Mouse (Mus musculus): Measurements from ENCODE around the gene Fsd1l. TPM values are rescaled to one million over a fixed set of nuclear protein-coding genes. Genes with fewer than 3 reads are reported as not detected.

Fsd1l gene
- polyA plus RNA-seq, 1 experiment: 7.5 TPM

GRCm38 (mm10) chr4:53621490-53621889 lies 9.8 kb upstream of the Fsd1l start:
- no peaks in the 10 kb centered on the region for H3K27me3 ChIP-seq (ENCODE audit: control insufficient read depth, insufficient read depth, low read length, poor library complexity, severe bottlenecking)
- no peaks in the 10 kb centered on the region for H3K36me3 ChIP-seq (ENCODE audit: control insufficient read depth, insufficient read depth, low read length, poor library complexity, severe bottlenecking)
- no peak overlapping the region for H3K4me3 ChIP-seq (ENCODE audit: low read depth, low read length)
- no peak overlapping the region for H3K27ac ChIP-seq (ENCODE audit: insufficient read depth, low read length)
- no peak overlapping the region for H3K9ac ChIP-seq (ENCODE audit: low read depth, poor library complexity, severe bottlenecking)
- H3K4me1 ChIP-seq (ENCODE audit: control insufficient read depth, insufficient read depth, low read length): peaks cover 1% of the 10 kb centered on the region
- H3K9me3 ChIP-seq (replicated peaks; ENCODE audit: control insufficient read depth, insufficient read depth, low read length, poor library complexity, severe bottlenecking): no peaks in the 10 kb centered on the region
- TF ChIP-seq EP300 (IDR thresholded peaks at IDR 0.05; ENCODE audit: insufficient read depth, low read depth, low read length): no peak
- no peak for TF ChIP-seq POLR2A (IDR thresholded peaks at IDR 0.05; ENCODE audit: insufficient read depth, low read length)
- TF ChIP-seq CTCF (IDR thresholded peaks at IDR 0.05; ENCODE audit: low read depth, low read length): no peak

DNA sequence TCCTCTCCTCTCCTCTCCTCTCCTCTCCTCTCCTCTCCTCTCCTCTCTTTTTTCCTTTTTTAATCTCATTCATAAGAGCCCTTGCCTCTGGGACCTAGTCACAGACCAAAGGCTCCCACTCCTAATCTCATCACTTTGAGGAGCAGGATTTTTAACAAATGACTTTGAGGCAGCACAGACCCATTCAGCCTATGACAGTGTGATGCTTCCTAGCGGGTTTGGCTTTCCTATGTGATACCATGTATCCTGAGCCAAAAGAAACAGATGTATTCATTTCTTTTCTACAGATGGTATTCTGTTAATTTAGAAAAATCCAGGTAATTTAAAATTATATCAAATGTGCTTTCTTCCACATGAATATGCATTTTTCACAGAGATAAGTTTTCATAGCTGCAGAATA lies 7.6 kb upstream of the Fsd1l start:
- no peak for TF ChIP-seq CTCF (IDR thresholded peaks at IDR 0.05; ENCODE audit: low read depth, low read length)
- no peak for TF ChIP-seq EP300 (IDR thresholded peaks at IDR 0.05; ENCODE audit: insufficient read depth, low read depth, low read length)
- TF ChIP-seq POLR2A (IDR thresholded peaks at IDR 0.05; ENCODE audit: insufficient read depth, low read length): no peak
- no peaks in the 10 kb centered on the region for H3K27me3 ChIP-seq (ENCODE audit: control insufficient read depth, insufficient read depth, low read length, poor library complexity, severe bottlenecking)
- H3K36me3 ChIP-seq (ENCODE audit: control insufficient read depth, insufficient read depth, low read length, poor library complexity, severe bottlenecking): no peaks in the 10 kb centered on the region
- H3K4me3 ChIP-seq (ENCODE audit: low read depth, low read length): no peak overlapping the region
- H3K9me3 ChIP-seq (replicated peaks; ENCODE audit: control insufficient read depth, insufficient read depth, low read length, poor library complexity, severe bottlenecking): no peaks in the 10 kb centered on the region
- H3K4me1 ChIP-seq (ENCODE audit: control insufficient read depth, insufficient read depth, low read length): no peaks in the 10 kb centered on the region
- H3K9ac ChIP-seq (ENCODE audit: low read depth, poor library complexity, severe bottlenecking): no peak overlapping the region
- H3K27ac ChIP-seq (ENCODE audit: insufficient read depth, low read length): no peak overlapping the region

DNA sequence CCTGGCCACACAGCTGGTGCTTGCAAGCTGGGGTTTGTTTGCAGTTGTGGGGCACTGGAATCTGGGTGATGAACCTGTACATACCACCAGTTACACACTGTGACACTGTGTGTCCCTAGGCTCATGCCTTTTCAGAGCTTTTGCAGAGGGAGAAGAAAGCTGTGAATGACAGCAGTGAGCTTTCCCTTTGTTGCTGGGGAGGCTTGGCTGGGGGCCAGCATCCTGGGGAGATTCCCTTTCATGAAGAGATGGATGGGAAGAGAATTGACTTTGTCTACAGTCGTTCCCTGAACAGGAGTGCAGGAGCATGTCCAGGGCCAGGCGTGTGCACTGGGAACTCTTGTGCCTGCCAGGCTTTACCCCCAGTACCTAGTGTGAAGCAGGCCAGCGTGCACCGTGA lies 6.5 kb upstream of the Fsd1l start:
- H3K4me1 ChIP-seq (ENCODE audit: control insufficient read depth, insufficient read depth, low read length): no peaks in the 10 kb centered on the region
- no peak overlapping the region for H3K27ac ChIP-seq (ENCODE audit: insufficient read depth, low read length)
- TF ChIP-seq EP300 (IDR thresholded peaks at IDR 0.05; ENCODE audit: insufficient read depth, low read depth, low read length) (no peak), POLR2A (IDR thresholded peaks at IDR 0.05; ENCODE audit: insufficient read depth, low read length) (no peak), CTCF (IDR thresholded peaks at IDR 0.05; ENCODE audit: low read depth, low read length) (no peak)
- H3K9ac ChIP-seq (ENCODE audit: low read depth, poor library complexity, severe bottlenecking): no peak overlapping the region
- H3K4me3 ChIP-seq (ENCODE audit: low read depth, low read length): no peak overlapping the region
- H3K27me3 ChIP-seq (ENCODE audit: control insufficient read depth, insufficient read depth, low read length, poor library complexity, severe bottlenecking): no peaks in the 10 kb centered on the region
- H3K36me3 ChIP-seq (ENCODE audit: control insufficient read depth, insufficient read depth, low read length, poor library complexity, severe bottlenecking): no peaks in the 10 kb centered on the region
- H3K9me3 ChIP-seq (replicated peaks; ENCODE audit: control insufficient read depth, insufficient read depth, low read length, poor library complexity, severe bottlenecking): no peaks in the 10 kb centered on the region

DNA sequence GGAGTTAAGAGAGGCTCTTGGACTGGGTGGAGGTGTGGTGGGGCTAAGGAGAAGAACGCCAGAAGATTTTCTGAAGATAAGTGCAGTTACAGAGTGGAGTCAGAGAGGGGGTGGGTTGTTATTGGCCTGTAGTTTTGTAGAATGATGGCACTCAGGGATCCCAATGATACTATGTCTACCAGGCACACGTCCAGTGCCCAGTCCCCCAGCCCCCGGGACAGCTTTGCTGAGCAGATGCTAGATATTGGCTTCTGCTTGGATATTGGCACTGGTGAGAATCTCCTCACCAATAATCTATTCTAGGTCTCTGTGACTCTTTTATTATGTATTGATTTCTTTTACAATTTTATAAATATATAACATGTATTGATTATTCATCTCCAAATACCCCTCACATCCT lies 6.0 kb upstream of the Fsd1l start:
- Histone ChIP-seq H3K9ac (ENCODE audit: low read depth, poor library complexity, severe bottlenecking) (no peak overlapping the region), H3K4me1 (ENCODE audit: control insufficient read depth, insufficient read depth, low read length) (no peaks in the 10 kb centered on the region), H3K27ac (ENCODE audit: insufficient read depth, low read length) (no peak overlapping the region), H3K27me3 (ENCODE audit: control insufficient read depth, insufficient read depth, low read length, poor library complexity, severe bottlenecking) (no peaks in the 10 kb centered on the region), H3K4me3 (ENCODE audit: low read depth, low read length) (no peak overlapping the region), H3K36me3 (ENCODE audit: control insufficient read depth, insufficient read depth, low read length, poor library complexity, severe bottlenecking) (no peaks in the 10 kb centered on the region), H3K9me3 (replicated peaks; ENCODE audit: control insufficient read depth, insufficient read depth, low read length, poor library complexity, severe bottlenecking) (no peaks in the 10 kb centered on the region)
- no peak for TF ChIP-seq EP300 (IDR thresholded peaks at IDR 0.05; ENCODE audit: insufficient read depth, low read depth, low read length)
- TF ChIP-seq CTCF (IDR thresholded peaks at IDR 0.05; ENCODE audit: low read depth, low read length): no peak

- H3K4me3 ChIP-seq (ENCODE audit: low read depth, low read length): no peak overlapping the region
- H3K9ac ChIP-seq (ENCODE audit: low read depth, poor library complexity, severe bottlenecking): no peak overlapping the region
- no peaks in the 10 kb centered on the region for H3K36me3 ChIP-seq (ENCODE audit: control insufficient read depth, insufficient read depth, low read length, poor library complexity, severe bottlenecking)
- no peaks in the 10 kb centered on the region for H3K9me3 ChIP-seq (replicated peaks; ENCODE audit: control insufficient read depth, insufficient read depth, low read length, poor library complexity, severe bottlenecking)
- H3K4me1 ChIP-seq (ENCODE audit: control insufficient read depth, insufficient read depth, low read length): no peaks in the 10 kb centered on the region
- no peaks in the 10 kb centered on the region for H3K27me3 ChIP-seq (ENCODE audit: control insufficient read depth, insufficient read depth, low read length, poor library complexity, severe bottlenecking)
- TF ChIP-seq CTCF (IDR thresholded peaks at IDR 0.05; ENCODE audit: low read depth, low read length) (no peak), POLR2A (IDR thresholded peaks at IDR 0.05; ENCODE audit: insufficient read depth, low read length) (no peak), EP300 (IDR thresholded peaks at IDR 0.05; ENCODE audit: insufficient read depth, low read depth, low read length) (no peak)
- H3K27ac ChIP-seq (ENCODE audit: insufficient read depth, low read length): no peak overlapping the region
Measured at GRCm38 (mm10) chr4:53628924-53629323, 2.3 kb upstream of the Fsd1l start.

GRCm38 (mm10) chr4:53630963-53631315 lies 332 bp upstream of the Fsd1l start:
- Histone ChIP-seq H3K9ac (ENCODE audit: low read depth, poor library complexity, severe bottlenecking) (peak overlapping the region; percentile 91), H3K4me1 (ENCODE audit: control insufficient read depth, insufficient read depth, low read length) (no peaks in the 10 kb centered on the region), H3K27me3 (ENCODE audit: control insufficient read depth, insufficient read depth, low read length, poor library complexity, severe bottlenecking) (no peaks in the 10 kb centered on the region), H3K4me3 (ENCODE audit: low read depth, low read length) (peak overlapping the region; percentile 75), H3K27ac (ENCODE audit: insufficient read depth, low read length) (no peak overlapping the region), H3K9me3 (replicated peaks; ENCODE audit: control insufficient read depth, insufficient read depth, low read length, poor library complexity, severe bottlenecking) (no peaks in the 10 kb centered on the region), H3K36me3 (ENCODE audit: control insufficient read depth, insufficient read depth, low read length, poor library complexity, severe bottlenecking) (no peaks in the 10 kb centered on the region)
- TF ChIP-seq POLR2A (IDR thresholded peaks at IDR 0.05; ENCODE audit: insufficient read depth, low read length) (no peak), CTCF (IDR thresholded peaks at IDR 0.05; ENCODE audit: low read depth, low read length) (no peak), EP300 (IDR thresholded peaks at IDR 0.05; ENCODE audit: insufficient read depth, low read depth, low read length) (no peak)
